Mouse (Mus musculus): ENCODE data around the gene Tubb2b.

Tubb2b gene

DNA sequence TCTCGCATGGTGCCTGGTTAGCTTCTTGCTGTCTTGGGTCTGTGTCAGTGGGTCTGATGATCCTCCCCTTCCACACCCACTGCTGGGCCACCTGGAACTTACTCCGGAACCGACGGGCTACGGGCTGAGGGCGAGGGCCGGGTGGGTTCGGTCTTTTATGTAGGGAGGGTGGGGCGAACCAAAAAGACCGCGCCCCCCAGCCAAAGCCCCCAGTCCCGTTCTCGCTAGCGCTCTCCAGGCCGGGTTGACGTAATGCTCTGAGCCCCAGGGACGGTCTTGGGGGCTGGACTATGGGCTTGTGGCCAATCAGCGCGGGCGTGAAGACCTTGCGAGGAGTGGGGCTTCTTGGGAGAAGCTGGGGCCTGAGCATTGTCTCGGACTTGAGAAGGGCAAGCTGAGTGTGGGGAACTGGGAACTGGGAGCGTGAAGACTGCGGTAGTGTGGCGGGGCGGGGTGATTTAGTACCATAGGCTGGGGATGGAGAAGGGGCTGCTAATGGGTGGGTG is at the start of gene Tubb2b:
Tubb2b (minus strand) TSS at position 241 of the 506 bp plus-strand sequence.
- no peak for DNase-seq (ENCODE audit: low read depth, low spot score)

DNA sequence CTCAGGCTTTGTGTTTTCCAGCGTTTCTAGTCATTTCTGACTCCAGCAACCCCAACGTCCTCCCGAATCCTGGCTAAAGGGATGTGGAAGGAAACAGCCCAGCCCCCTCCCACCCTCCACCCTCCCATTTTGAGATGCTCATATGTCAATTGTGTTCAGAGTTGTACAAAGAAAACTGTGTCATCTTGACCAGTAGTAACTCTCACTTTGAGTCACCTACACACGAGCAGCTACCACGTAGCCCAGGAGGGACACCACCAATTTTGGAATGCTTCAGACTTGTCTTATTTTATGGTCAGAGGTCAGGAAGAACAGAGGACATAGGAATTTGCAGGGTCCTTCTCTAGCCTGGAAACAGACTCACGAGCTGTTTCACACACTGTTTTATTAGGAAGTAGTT is 43.8 kb upstream of the Tubb2b start:
- no peak for DNase-seq (ENCODE audit: low read depth, low spot score)

DNA sequence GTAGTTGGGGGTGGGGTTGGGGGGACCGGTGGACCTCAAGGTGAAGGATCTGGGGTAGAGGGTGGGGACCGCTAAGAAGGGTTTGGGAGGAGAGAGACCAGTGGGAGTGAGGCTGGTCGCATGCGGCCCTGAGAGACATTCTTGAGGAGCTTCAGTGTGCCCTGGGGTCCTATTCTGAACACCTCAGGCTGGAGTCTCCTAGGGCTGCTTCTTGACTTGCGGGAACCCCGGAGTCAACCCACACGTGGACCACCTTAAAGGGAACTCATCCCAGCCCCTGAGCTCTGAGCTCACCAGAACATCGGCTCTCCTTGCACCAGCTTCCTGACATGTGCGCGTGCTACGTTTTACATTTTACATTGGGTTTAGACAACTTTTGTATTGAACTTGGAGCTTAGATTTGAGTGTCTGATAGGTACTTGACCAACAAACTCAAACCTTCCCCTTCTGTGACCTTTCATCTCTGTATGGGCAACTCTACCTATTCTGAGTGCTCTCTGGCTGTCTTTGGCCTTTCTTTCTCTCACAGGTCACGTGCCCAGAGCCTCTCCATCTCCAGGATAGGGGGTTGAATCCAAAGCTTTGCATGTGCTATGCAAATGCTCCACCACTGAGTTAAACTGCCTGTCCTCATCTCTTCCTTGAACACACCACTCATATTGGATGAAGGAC is 33.2 kb upstream of the Tubb2b start:
- DNase-seq (ENCODE audit: low read depth, low spot score), result no peak

DNA sequence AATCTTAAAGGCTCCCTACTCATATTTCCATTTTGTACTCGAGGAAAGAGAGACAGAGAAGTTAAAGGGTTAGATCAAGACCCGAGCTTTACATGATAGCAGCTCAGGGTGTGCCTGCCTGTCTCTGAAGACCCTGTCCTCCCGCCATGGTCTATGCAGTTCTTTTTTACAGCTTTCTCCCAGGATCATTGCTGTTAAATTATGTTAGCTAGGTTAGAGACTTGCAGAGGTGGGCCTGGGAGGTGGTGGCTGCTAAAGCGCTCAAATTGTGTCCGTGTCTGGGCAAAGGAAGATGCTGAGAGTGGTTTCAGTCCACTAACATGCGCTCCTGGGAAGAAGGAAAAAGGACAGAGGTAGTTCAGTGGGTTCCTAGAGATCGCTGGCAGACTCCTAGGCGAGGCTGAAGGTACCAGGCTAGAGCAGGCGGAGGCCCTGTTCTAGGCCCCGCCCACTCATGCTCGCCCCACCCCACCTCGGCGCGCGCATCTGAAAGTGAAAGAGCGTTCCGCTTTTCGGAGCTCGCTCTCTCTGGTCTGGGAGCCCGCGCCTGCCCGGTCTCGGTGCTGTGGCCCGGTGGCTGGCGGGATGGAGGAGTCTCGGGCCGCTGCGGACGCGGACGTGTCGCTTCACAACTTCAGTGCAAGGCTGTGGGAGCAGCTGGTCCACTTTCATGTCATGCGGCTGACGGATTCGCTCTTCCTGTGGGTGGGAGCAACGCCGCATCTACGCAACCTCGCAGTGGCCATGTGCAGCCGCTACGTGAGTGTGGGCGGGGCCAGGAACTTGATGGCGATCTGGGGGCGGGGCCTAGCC is 32.4 kb upstream of the Tubb2b start, which contains the start of gene Psmg4:
Psmg4 (plus strand) TSS at position 474 of the 813 bp plus-strand sequence.
- DNase-seq (ENCODE audit: low read depth, low spot score), result peak; percentile 84

DNA sequence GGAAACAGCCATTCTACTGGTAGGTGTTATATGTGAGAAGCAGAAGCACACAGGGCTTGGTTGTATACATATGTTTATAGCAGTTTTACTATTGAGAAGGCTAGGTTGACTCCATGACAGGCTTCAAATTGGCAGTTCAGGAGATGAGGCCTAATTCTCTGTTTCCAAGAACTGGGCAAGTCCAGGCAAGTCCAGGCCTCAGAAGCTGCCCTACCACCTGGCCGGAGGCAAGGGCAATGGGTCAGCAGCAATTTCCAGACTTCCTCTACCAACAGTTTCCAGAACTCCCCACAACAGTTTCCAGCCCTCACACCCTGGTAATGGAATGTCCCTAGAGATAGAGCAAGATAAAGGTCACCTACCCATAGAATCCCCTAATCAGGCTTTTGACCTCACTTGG is 29.7 kb upstream of the Tubb2b start:
- no peak for DNase-seq (ENCODE audit: low read depth, low spot score)

DNA sequence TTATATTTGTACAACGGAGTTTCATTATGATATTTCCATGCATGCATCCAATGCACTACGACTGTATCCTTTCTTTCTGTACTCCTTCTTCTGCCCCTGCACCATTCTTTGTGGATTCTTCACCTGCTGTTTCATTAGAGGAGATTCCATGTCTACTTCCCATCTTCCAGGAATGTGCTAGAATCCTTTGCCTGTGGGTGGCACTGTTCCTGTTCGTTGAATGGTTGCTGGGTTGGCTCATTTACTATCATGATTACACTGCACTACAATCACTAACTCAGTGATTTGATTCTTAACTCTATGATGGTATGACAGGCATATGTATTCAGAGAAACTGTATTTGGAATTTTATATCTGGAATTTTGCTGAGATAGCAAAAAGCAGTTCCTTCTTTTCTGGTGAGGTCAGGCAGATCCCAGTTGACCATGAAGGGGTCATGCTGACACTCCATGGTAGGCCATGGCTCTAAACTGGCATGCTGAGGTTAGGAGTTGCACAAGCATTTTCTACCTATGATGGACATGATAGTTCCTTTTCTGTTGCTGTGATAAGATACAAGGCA is 27.4 kb upstream of the Tubb2b start:
- DNase-seq (ENCODE audit: low read depth, low spot score), result no peak

DNA sequence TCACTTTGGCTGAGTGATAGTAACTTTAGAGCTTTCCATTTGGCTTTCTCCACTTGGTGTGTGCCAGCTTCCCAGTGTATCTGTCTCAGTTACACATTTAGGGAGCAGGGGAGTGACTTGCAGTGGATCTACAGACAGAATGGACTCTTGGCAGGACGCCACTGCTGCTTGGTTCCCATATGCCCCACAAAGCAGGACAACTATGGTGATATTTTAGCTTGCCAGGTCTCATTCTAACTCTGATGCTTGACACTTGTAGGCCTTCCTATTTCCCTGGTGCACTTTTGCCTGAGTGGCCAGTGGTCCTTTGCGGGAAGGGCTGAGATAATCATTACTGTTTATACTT is 26.5 kb upstream of the Tubb2b start:
- DNase-seq (ENCODE audit: low read depth, low spot score), result no peak

DNA sequence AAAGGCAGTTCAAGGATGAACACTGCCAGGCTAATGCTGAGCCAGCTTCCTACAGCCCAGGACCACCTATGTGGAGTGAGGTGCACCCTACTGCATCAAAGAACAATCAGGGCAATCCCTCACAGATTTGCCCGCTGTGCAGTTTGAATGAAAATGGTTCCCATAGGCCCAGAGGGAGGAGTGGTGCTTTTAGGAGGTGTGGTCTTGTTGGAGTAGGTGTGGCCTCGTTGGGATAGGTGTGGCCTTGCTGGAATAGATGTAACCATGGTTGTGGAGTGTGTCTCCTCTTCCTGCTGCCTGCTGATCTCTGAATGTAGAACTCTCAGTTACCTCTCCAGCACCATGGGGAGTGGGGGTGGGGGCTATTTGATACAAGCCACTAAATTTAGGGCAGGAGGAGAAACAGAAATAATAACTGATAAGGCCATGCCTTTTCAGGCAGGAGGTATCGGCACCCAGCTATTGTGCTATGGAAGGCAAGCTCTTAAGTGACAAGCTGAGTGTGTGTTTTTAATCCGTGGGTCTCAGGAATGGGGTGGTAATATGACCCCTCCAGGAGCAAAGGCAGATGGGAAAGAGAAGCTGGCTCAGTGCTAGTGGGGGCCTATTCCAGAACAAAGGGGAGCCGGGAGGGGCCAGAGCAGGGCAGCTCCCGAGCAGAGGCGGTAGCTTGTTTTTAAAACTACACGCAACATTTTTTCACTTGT is 26.0 kb upstream of the Tubb2b start:
- DNase-seq (ENCODE audit: low read depth, low spot score), result no peak

DNA sequence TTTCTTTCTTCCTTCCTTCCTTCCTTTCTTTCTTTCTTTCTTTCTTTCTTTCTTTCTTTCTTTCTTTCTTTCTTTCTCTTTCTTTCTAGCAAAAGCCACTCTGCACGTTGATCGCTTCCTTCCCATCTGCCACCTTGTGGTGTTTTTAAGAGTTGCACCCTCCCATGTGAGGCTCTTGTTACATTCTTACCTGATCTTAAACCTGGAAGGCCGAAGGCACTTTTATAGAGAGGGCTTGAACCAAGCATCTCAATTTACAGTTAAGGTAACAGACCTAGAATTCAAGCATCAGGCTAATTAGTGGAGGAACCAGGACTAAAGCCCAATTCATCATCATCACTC is 24.6 kb upstream of the Tubb2b start:
- no peak for DNase-seq (ENCODE audit: low read depth, low spot score)

DNA sequence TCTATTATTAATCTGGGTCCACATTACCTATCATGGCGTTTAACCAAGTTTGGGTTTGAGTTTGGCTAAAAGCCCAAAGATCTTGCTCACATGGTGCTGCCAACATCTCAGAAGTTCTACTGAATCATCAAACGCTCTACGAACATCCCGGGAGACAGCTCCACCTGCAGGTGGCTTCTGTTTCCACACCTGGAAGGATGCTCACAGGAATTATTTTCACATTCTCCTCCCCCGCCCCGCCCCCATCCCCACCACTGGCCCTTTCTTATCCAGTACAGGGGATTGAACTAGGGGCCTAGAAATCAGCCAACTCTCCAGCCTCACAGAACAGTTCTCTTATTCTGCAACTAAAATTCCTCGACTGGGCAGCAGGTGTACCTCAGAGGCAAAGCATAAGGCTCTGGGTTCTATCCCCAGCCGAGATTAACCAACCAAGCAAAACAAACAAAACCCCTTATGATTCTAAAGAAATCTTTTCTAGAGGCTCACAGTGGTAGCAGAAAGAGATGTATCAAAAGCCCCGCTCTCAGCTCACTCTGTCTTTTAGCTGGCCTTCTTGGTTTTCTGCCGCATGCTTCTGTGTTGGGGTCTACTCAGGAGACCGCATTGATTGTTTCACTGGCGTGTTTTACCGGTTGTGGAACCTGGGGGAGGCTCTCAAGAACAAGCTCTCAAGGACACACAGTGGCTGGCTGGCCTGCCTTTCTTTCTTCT is 24.1 kb upstream of the Tubb2b start:
- no peak for DNase-seq (ENCODE audit: low read depth, low spot score)

DNA sequence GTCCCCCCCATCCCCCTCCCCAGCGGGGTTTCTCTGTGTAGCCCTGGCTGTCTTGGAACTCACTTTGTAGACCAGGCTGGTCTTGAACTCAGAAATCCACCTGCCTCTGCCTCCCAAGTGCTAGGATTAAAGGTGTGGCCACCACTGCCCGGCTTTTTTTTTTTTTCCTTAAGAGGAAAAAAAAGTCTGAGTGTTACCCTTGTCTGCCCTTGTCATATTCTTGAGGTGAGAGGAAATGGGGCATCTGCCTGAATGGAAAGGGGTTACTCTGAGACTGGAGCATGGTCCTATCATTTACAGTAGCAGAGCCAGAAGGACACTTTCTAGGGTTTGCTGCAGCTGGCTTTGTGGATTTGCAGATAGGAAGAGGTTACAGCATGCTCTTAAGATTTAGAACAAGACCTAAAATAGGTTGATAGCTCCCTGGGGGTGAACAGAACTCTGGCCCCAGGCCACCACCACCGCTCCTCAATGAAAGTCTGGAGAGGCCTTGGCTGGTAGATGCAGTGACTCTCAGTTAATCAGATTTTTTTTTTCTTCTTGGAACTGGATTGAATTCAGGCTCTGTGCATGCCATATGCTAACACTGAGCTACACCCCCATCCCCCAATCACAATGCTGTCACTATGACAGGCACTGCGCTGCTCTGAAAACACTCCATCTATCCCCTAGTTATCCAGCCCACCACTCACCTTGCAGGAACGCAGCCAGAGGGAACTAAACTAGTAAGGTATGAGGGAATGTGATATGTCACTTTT is 23.2 kb upstream of the Tubb2b start:
- no peak for DNase-seq (ENCODE audit: low read depth, low spot score)

DNA sequence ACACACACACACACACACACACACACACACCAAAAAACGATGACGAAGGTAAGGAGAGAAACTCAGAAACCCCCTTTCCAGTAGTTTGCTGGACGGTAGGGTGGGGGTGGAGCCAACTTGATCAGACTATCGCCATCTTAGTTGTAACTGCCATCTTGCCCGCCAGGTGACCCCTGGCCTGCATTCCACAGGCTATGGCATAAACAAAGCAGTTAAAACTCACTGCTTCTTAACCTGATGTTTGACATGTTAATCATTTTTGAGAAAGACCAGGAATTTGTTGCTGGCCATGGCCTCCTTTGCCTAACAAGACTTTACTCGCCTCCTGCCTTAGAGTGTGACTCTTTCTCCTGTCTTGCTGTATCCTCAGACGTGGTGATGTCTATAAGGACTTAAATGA is 22.4 kb upstream of the Tubb2b start:
- no peak for DNase-seq (ENCODE audit: low read depth, low spot score)

DNA sequence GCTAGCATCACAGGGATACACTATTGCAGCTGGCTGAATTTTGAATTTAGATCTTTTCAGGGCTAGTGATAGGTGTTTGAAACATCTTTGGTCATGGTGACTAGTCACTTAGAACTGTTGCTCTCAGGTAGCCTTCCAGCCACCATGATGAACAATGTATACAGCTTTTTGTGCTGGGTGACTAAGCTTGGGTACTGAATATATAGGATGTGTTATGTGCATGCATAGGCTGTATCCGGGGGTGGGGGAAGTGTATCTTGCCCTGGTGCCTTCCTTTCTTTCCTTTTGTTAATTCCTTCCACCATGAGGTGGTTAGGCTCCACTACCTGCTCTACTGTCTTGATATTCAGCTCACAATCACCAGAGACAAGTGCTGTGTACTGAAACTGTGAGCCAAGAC is 21.2 kb upstream of the Tubb2b start:
- no peak for DNase-seq (ENCODE audit: low read depth, low spot score)

DNA sequence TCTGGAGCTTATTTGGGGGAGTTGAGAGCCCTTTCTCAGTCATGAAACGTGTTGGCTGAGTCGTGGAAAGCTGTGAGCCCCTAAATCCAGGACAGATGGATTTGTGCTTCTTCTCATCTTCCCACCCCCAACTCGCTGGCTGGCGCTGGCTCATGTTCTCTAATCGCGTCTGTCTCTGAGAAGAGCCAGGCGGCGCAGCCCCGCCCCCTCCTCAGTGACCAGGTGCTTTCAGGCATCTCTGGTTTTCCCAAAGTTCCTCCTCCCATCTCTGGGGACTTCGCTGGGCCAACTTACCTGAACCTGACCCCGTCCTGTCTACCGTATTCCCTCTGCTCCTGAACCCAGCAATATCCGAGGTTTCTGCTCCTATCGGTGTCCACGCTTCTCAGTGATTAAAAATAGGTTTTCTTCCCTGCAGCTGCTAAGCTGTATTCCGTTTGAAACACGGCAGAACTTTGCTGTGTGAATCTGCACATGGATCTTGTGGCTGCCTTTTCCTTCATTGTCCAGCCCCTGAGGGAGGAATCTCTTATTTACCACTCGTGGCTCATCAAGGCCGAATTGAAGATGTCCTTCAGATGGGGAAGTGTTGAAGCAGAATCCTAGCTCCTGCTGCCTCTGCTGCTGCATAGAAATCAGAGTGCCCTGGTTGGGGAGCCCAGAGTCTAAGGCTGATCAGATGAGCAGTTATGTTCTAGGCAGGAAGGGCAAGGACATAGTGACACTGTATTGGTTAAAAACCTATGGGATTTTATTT is 20.2 kb upstream of the Tubb2b start:
- no peak for DNase-seq (ENCODE audit: low read depth, low spot score)

DNA sequence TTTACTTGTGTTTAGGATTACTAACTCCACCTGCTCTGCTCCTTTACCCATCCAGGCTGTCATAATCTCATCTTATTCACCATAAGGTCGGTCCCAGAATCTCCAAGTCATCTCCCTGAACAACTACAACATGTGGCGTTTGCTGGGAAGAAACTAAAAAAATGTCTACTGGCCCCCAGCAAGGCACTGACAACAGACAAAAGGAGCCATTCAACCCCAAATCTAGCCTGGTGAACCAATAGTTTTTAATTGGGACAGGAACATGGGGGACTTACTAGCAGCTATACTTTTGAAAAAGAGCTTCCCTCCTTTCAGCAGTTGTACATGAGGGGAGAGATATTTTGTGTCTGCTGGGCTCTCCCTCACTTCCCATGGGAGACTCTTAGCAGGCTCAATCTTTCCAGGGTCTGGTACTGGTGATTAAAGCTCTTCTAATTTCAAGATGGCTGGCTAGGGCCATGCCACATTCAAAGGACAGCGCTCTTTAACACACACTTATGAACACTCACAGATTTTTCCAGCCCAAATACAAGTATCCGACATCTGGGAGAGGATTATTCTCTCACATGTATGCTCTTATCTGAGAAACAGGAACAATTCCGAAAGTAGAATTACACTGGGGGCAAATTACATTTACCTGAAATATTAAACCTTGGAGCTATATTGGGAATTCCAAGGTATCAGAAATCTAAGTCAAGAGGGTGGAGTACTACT is 19.4 kb upstream of the Tubb2b start:
- DNase-seq (ENCODE audit: low read depth, low spot score), result no peak

DNA sequence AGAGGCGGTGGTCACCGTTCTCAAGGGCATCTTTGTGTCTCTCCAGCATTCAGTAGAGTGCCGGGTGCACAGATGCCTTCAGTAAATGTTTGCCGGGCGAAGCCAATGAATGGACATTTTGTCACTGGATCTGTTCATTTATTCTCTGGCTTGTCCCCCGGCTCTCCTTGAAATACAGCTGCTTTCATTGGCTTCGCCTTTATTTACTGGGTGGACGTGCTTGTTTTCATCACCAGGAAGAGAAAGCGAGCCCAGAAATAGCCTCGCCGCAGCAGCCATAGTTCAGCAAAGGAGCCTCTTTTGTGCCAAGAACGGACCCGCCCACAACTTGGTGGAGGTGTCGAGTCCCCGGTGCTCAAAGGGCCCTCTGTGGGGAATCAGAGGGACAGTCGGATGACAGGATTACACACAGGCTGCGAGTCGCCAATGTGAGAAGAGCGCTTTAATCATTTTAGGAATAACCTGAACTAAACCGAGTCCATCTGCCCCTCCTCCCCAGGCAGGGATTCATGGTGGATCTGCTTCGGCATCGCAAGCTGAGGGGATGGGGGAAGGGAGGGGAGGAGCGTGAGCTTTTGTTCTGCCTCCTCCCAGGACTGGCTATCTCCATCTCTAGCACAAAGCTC is 18.6 kb upstream of the Tubb2b start:
- no peak for DNase-seq (ENCODE audit: low read depth, low spot score)

DNA sequence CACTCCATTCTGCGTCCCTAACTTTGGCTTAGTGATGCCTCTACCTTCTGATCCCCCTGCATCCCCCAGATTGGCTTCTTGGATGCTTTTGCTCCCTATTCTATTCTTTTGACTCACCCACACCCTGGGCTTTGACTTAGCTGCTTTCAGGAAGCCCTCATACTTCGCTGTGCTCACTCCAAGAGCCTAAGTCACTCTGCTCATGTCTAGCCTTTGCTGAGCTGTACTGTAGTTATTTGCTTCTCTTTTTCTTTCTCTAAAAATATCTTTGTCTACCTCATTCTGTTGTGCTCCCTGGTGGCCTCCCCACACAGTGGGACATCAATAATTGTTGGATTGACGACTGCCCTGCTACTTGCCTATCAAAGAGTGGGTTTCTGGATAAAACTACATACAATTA is 17.9 kb upstream of the Tubb2b start:
- DNase-seq (ENCODE audit: low read depth, low spot score), result no peak

DNA sequence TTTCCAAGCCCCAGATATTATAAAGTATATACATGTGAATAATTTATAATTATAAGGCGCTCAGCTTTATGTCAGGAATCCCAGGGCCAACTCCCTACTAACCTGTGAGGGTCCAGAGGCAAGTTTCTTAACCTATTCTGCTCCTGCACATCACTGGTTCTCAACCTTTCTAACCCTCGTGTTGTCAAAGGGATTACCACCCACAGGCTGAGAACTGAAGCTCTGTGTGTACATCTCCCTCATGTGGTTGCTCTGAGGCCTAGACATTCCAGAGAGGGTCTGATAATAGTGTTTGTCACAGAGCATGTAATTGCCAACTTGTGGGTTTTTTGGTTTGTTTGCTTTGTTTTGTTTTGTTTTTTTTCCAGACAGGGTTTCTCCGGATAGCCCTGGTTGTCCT is 16.6 kb upstream of the Tubb2b start:
- DNase-seq (ENCODE audit: low read depth, low spot score), result no peak

DNA sequence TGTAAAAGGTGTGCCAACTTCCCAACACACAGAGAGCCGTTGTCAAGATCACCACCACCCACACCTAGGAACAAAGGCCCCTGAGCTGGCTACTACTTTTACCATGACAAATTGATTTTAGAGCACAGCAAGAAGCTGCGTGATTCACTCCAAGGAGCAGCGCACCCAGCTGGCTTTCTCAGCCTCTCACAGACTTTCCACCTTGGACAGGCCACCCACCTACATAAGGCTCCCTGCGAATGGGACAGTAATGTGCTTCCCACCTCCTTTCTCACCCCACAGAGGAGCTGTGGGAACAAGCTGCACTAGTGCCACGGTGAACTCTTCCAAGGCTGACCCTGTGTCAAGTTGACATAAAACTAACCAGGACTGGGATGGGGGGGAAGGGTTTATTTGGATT is 13.1 kb upstream of the Tubb2b start:
- no peak for DNase-seq (ENCODE audit: low read depth, low spot score)
